Mouse (Mus musculus) brain, embryonic 18.5 days (tissue): ENCODE measurements around the gene Vangl1.
"Not testable (repeated sequence)": the region's sequence is repeated elsewhere in the genome, so short reads cannot be mapped to it uniquely, and the experiment has no call there.

ENCODE experiments used
- DNase-seq: peaks from one replicate; pipeline ENCODE4 v3.0.0-alpha.2; 2012; ENCODE audit warnings: low read depth, low spot score

Gene Vangl1

GRCm38 (mm10) chr3:102203781-102204721 is at the start of gene Vangl1:
TSS of gene Vangl1 (minus strand) at chr3:102204693.
- DNase-seq: no peak

GRCm38 (mm10) chr3:102253554-102253953 is 49.1 kb upstream of the Vangl1 start:
- DNase-seq: no peak

GRCm38 (mm10) chr3:102252927-102253326 is 48.4 kb upstream of the Vangl1 start:
- no peak for DNase-seq

GRCm38 (mm10) chr3:102250873-102251272 is 46.4 kb upstream of the Vangl1 start:
- DNase-seq: no peak

- peak; percentile 52 for DNase-seq
These were observed 45.0 kb upstream of the Vangl1 start for GRCm38 (mm10) chr3:102249401-102249991.

- DNase-seq: no peak
These were observed 40.1 kb upstream of the Vangl1 start for GRCm38 (mm10) chr3:102244601-102245000.

- peak; percentile 40 for DNase-seq
These were observed 38.4 kb upstream of the Vangl1 start for GRCm38 (mm10) chr3:102242854-102243253.

- DNase-seq: no peak
These were observed 27.1 kb upstream of the Vangl1 start for GRCm38 (mm10) chr3:102231418-102232134.

- DNase-seq: no peak
These were observed 18.3 kb upstream of the Vangl1 start for GRCm38 (mm10) chr3:102222756-102223155.

GRCm38 (mm10) chr3:102218301-102218700 is 13.8 kb upstream of the Vangl1 start:
- DNase-seq: no peak

- no peak for DNase-seq
These were observed 10.2 kb upstream of the Vangl1 start for GRCm38 (mm10) chr3:102214736-102215135.

- DNase-seq: no peak
These were observed 9.8 kb upstream of the Vangl1 start for GRCm38 (mm10) chr3:102214299-102214698.

GRCm38 (mm10) chr3:102212896-102213295 is 8.4 kb upstream of the Vangl1 start:
- DNase-seq: no peak

- DNase-seq: no peak
These were observed 7.8 kb upstream of the Vangl1 start for GRCm38 (mm10) chr3:102212336-102212735.

- no peak for DNase-seq
These were observed 6.8 kb upstream of the Vangl1 start for GRCm38 (mm10) chr3:102211340-102211739.

GRCm38 (mm10) chr3:102210775-102211174 is 6.3 kb upstream of the Vangl1 start:
- DNase-seq: no peak

GRCm38 (mm10) chr3:102208861-102209260 is 4.4 kb upstream of the Vangl1 start:
- DNase-seq: no peak

GRCm38 (mm10) chr3:102205458-102205830 is 951 bp upstream of the Vangl1 start:
- no peak for DNase-seq

GRCm38 (mm10) chr3:102204734-102205457 is 403 bp upstream of the Vangl1 start:
- not testable (repeated sequence) for DNase-seq

- no peak for DNase-seq
These were observed 1.4 kb downstream of the Vangl1 start for GRCm38 (mm10) chr3:102203131-102203530.

GRCm38 (mm10) chr3:102199991-102200390 is 4.5 kb downstream of the Vangl1 start:
- DNase-seq: no peak

- DNase-seq: no peak
These were observed 5.3 kb downstream of the Vangl1 start for GRCm38 (mm10) chr3:102199226-102199625.
